Mouse (Mus musculus) CD4-positive naive resting alpha-beta T cell, adult 76 days (primary cell): ENCODE data around the gene Slco1a1. TPM values are rescaled to one million over a fixed set of nuclear protein-coding genes. Genes with fewer than 3 reads are reported as not detected.

Source experiments
- total RNA-seq: library from RNA; stranded (reverse); gene quantifications from one replicate; pipeline ENCODE4 v1.2.4, GENCODE M21; 2023

Slco1a1 gene
- not detected for total RNA-seq

DNA sequence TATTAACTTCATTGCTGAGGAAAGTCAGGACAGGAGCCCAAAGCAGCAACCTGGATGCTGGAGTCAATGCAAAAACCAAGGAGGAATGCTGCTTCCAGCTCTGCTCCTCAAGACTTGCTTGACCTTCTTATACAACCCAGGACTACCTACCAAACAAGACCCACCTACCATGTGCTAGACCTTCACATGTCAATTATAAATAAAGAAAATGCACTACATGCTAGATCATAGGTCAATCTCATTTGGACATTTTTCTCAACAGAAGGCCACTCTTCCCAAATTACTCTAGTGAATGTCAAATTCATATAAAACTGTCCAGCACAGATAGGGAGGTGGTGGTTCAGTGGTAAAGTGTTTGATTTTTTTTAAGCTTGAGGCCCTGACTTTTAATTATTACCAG lies at the start of gene Slco1a1:
Slco1a1 (minus strand) TSS at position 101 of the 400 bp plus-strand sequence.

Other genes with a start within 250 kb of the Slco1a1 start
- not detected for gene Gm5724, start 173.2 kb downstream of the Slco1a1 start, total RNA-seq
- not detected for gene Slco1a4, start 90.8 kb downstream of the Slco1a1 start, total RNA-seq
- gene Gm6614, start 64.5 kb upstream of the Slco1a1 start, total RNA-seq: not detected